Mouse (Mus musculus): Measurements from ENCODE around the gene Wfdc13. TPM values are rescaled to one million over a fixed set of nuclear protein-coding genes. Genes with fewer than 3 reads are reported as not detected.
A peak's percentile ranks its signal among the peaks of the same experiment; 100 is the strongest.
"Not testable (repeated sequence)": the region's sequence is repeated elsewhere in the genome, so short reads cannot be mapped to it uniquely, and the experiment has no call there.

Gene Wfdc13
- polyA plus RNA-seq, 1 experiment from 2014 or later = not detected

DNA sequence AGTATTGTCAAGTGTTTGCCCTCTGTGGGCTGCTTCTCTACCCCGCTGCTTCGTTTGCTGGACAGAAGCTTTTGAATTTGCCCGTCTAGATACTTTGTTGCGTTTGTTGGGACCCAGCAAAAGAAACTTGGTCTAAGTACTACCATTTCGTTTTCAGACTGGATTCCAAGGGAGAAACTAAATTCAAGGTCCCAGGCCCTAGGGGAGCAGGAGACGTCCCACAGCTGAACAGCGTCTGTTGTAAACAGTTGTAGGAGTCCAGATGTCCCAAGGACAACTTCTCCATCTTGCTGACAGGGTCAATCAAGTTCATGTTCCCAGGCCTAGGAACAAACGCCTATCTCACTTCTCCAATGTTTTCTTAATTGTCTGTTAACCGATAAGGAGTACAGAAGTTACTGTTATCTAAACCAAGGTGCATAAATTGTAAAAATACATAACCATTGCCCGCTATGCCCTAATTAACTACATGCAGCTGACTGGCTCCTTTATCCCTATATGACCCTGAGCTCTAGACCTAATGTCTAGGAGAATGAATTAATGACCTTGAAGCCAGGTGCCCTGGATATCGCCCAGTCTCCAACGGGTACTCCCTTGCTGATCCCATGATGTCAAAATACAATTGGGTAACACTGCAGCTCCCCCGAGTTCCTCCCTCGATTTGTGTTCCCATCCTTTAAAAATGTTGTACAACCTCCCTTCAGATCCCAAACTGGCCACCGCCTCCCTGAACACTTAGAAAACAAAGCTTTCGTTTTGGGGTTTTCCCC is 7.8 kb upstream of the Wfdc13 start:
- ATAC-seq (ENCODE audit: low FRiP score, low read depth) = no peak
- Histone ChIP-seq H3K4me3 (no peak overlapping the region), H3K27ac (replicated peaks) (no peak overlapping the region), H3K9ac (no peak overlapping the region), H3K4me2 (no peak overlapping the region), H3K36me3 (no peaks in the 10 kb centered on the region), H3K4me1 (replicated peaks) (peaks cover 9% of the 10 kb centered on the region), H3K27me3 (no peaks in the 10 kb centered on the region), H3K9me3 (no peaks in the 10 kb centered on the region)
- 89% methylated on average over 16 of the region's 16 CpGs for WGBS

DNA sequence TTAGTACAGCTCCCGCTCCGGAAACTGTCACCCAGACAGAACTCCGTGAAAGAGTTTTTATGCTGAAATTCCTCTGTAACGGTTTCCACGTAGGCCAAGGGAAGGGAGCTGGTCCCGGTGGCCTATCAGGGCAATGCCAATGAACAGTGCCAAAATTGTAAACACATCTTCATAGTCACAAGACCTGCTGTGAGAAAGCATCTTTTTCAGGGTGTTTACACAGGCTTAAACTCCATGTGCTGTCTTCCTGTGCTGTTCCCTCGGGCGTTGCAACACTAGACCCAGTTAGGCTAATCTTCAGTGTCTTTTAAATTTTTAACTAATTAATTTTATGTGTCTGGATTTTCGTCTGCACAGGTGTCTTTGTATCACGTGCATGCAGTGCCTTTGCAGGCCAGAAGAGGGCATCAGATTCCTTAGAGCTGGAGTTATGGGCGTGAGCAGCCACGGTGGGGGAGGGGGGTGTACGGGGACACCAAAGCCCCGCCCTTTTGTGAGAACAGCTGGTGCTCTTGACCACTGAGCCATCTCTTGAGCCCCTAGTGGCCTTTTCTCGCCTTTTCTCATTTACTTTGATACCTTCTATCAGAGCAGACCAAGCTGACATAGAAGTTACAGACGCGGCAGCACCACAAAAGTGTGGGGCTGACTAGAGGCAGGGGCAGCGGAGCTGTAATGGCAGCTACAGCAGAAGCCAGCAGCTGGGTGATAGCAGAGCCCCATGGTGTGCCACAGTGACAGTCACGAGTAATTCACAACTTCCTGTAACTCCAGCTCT is 5.9 kb upstream of the Wfdc13 start:
- Histone ChIP-seq H3K9me3 (no peaks in the 10 kb centered on the region), H3K4me1 (replicated peaks) (peaks cover 9% of the 10 kb centered on the region), H3K4me3 (peak overlapping the region; percentile 33), H3K27me3 (no peaks in the 10 kb centered on the region), H3K9ac (no peak overlapping the region), H3K36me3 (no peaks in the 10 kb centered on the region), H3K27ac (replicated peaks) (no peak overlapping the region), H3K4me2 (peak overlapping the region; percentile 50)
- ATAC-seq (ENCODE audit: low FRiP score, low read depth) = peak; percentile 71
- WGBS = 24% methylated on average over 19 of the region's 19 CpGs

DNA sequence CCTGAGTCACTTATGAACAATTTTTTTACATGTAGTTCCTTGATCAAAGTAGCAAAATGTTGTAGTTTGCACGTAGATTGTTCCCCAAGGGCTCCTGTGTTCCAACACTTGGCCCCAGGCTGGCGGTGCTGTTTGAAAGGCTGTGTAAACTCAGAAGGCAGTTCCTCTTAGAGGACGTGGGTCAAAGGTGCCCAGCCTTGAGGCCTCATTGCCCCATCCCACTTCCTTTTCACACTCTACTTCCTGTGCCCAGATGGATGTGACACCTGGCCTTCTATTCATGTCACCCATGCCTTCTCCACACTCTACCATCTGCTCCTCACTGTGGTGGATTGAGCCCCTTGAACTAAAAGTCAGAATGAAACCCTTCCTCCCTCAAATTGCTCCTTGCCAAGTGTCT is 5.0 kb upstream of the Wfdc13 start:
- no peak overlapping the region for H3K4me2 ChIP-seq
- H3K4me3 ChIP-seq = no peak overlapping the region
- H3K27ac ChIP-seq (replicated peaks) = no peak overlapping the region
- H3K4me1 ChIP-seq (replicated peaks) = peaks cover 9% of the 10 kb centered on the region
- WGBS = 57% methylated on average over 3 of the region's 3 CpGs
- H3K36me3 ChIP-seq = no peaks in the 10 kb centered on the region
- no peaks in the 10 kb centered on the region for H3K9me3 ChIP-seq
- no peak for ATAC-seq (ENCODE audit: low FRiP score, low read depth)
- H3K9ac ChIP-seq = no peak overlapping the region
- no peaks in the 10 kb centered on the region for H3K27me3 ChIP-seq

DNA sequence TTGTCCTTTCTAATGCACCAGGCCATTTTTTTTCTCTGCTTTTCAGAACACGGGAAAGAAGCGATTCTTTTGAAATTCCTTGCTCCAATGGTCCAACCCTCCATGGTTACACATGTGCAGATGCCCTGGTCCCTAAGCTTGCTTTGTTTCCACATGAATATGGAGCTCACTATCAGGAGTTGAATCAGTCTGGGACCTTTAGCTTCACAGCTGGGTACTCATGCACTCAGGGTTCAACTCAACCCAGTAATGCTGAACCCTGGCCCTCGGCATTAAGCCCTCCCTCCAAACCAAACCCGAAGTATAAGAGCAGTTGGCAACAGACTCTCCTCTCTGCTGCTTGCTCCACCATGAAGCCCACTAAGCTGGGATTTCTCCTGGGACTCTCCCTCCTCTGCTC is 13.3 kb downstream of the Wfdc13 start, which contains the start of gene Spint4:
TSS of gene Spint4 (plus strand) at position 301 of the 400 bp plus-strand sequence.
- no peak for ATAC-seq (ENCODE audit: low FRiP score, low read depth)
- H3K36me3 ChIP-seq = no peaks in the 10 kb centered on the region
- WGBS = 70% methylated on average over 4 of the region's 4 CpGs
- H3K4me2 ChIP-seq = no peak within 1 kb of the TSS
- H3K9ac ChIP-seq = no peak within 1 kb of the TSS
- H3K27me3 ChIP-seq = no peaks in the 10 kb centered on the region
- no peaks in the 10 kb centered on the region for H3K4me1 ChIP-seq (replicated peaks)
- no peak within 1 kb of the TSS for H3K27ac ChIP-seq (replicated peaks)
- H3K4me3 ChIP-seq = no peak within 1 kb of the TSS
- H3K9me3 ChIP-seq = no peaks in the 10 kb centered on the region

DNA sequence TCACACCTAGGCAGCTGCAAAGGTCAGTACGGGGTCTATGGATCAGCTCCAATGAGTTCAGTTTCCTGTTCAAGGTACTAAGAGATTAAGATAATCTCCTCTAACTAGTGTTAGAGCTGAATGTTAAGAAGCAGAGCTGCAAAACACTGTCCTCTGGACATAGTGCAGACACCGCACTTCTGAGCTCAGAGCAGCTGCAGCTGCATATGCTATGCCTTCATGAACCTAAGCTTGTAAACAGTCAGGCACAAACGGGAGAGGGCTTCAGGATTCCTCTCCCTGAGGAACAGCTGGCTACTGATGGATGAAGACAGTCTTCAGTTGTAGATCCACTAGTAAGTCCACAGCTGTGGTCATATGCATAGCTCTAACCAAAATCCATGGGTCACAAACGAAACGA is 16.1 kb downstream of the Wfdc13 start:
- H3K4me3 ChIP-seq = no peak overlapping the region
- H3K27ac ChIP-seq (replicated peaks) = no peak overlapping the region
- ATAC-seq (ENCODE audit: low FRiP score, low read depth) = no peak
- H3K9me3 ChIP-seq = no peaks in the 10 kb centered on the region
- no peaks in the 10 kb centered on the region for H3K36me3 ChIP-seq
- H3K4me1 ChIP-seq (replicated peaks) = no peaks in the 10 kb centered on the region
- H3K4me2 ChIP-seq = no peak overlapping the region
- no peaks in the 10 kb centered on the region for H3K27me3 ChIP-seq
- no peak overlapping the region for H3K9ac ChIP-seq
- 85% methylated on average over 5 of the region's 5 CpGs for WGBS

DNA sequence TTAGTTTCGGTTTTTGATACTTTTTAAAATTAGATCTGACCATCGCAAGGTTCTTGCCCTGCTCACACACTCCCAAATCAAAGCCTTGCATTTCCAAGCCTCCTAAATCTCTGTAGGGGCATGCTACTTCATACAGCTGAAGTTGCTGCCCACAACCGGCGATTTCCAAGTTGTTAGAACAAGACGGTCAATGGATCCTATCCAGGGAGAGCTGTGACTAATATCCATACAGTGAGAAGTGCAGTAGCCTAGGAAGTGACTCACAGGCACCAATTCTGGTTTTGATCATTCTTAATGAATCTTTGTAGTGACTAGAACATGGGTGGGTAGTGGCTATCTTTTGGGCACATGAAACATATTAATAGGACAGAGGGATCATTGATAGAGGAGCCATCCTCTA is 16.9 kb downstream of the Wfdc13 start:
- Histone ChIP-seq H3K4me1 (replicated peaks) (no peaks in the 10 kb centered on the region), H3K4me2 (no peak overlapping the region), H3K4me3 (no peak overlapping the region), H3K27ac (replicated peaks) (no peak overlapping the region), H3K9me3 (no peaks in the 10 kb centered on the region), H3K27me3 (no peaks in the 10 kb centered on the region), H3K9ac (no peak overlapping the region), H3K36me3 (no peaks in the 10 kb centered on the region)
- 92% methylated on average over 5 of the region's 5 CpGs for WGBS
- ATAC-seq (ENCODE audit: low FRiP score, low read depth) = no peak

DNA sequence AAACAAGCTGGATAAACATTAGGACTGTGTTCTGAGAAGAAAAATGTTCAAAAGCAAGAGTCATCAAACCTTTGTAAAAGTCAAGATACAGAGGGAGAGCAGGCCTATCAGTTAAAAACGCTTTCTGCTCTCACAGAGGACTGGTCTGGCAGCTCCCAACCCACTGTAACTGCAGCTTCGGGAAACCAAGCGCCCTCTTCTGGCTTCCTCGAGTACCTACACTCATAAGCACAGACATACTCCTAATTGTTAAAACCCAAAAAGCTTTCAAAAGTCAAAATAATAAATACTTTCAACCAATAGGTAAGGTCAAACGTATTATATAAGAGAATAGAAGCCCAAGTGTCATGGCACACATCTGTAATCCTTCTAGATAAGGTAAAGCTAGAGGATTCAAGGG is 19.3 kb downstream of the Wfdc13 start:
- Histone ChIP-seq H3K9ac (no peak overlapping the region), H3K4me2 (no peak overlapping the region), H3K27me3 (no peaks in the 10 kb centered on the region), H3K9me3 (no peaks in the 10 kb centered on the region), H3K36me3 (no peaks in the 10 kb centered on the region), H3K4me1 (replicated peaks) (no peaks in the 10 kb centered on the region), H3K4me3 (no peak overlapping the region), H3K27ac (replicated peaks) (no peak overlapping the region)
- no peak for ATAC-seq (ENCODE audit: low FRiP score, low read depth)
- 82% methylated on average over 5 of the region's 5 CpGs for WGBS

DNA sequence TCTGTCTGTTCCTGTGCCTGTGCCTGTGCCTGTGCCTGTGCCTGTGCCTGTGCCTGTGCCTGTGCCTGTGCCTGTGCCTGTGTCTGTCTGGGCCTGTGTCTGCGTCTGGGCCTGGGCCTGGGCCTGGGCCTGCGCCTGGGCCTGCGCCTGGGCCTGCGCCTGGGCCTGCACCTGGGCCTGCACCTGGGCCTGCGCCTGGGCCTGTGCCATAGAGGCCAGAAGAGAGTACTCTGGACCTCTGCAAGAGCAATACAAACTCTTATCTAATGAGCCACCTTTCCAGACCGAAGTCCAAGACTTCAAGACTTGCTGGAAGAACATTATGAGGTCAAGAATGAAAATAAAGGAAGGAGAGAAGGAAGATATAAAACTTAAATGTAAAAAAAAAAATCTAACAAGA is 20.4 kb downstream of the Wfdc13 start:
- ATAC-seq (ENCODE audit: low FRiP score, low read depth) = no peak
- H3K9me3 ChIP-seq = no peaks in the 10 kb centered on the region
- H3K27ac ChIP-seq (replicated peaks) = no peak overlapping the region
- no peaks in the 10 kb centered on the region for H3K36me3 ChIP-seq
- WGBS = 92% methylated on average over 6 of the region's 6 CpGs
- no peaks in the 10 kb centered on the region for H3K4me1 ChIP-seq (replicated peaks)
- no peak overlapping the region for H3K9ac ChIP-seq
- no peak overlapping the region for H3K4me3 ChIP-seq
- no peaks in the 10 kb centered on the region for H3K27me3 ChIP-seq
- H3K4me2 ChIP-seq = no peak overlapping the region

DNA sequence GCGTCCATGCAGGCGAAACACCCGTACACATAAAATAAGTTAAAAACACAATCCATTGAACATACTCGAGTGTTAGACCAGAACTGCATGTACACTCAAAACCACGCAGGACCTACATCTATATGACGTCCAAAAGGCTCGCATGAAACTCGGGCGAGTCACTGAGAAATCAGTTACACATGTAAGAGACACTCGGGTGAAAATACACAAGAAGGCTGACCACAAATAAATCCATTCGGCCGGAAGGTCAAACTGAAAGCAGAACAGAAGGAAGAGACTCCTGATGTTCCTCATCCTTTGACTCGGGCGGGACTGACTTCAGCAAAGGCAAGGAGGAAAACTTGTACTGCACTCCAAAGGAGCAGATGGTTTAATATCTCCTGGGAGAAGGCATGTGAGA is 21.1 kb downstream of the Wfdc13 start:
- Histone ChIP-seq H3K36me3 (no peaks in the 10 kb centered on the region), H3K9me3 (no peaks in the 10 kb centered on the region), H3K27ac (replicated peaks) (no peak overlapping the region), H3K4me1 (replicated peaks) (no peaks in the 10 kb centered on the region), H3K4me3 (no peak overlapping the region), H3K4me2 (no peak overlapping the region), H3K9ac (no peak overlapping the region), H3K27me3 (no peaks in the 10 kb centered on the region)
- no peak for ATAC-seq (ENCODE audit: low FRiP score, low read depth)
- 92% methylated on average over 14 of the region's 14 CpGs for WGBS

DNA sequence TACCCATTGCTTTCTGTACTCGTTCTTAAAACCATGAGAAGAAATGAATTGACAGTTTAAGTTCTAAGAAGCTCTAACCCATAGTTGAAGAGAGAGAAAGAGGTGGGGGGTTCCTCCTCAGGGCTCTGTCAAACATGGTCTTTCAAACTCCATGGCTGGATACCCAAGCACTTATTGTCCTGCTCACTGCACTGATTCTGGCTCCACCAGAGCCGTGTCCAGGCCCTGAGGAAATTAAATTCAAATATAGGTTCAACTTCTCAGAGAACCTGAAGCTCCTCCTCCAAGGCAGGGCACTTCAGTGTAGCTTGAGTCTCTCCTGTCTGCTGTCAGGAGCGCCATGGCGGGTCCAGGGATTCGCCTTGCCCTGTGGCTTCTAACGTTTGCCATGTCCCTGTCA is 30.1 kb downstream of the Wfdc13 start, which contains the start of gene Spint5:
TSS of gene Spint5 (plus strand) at position 301 of the 400 bp plus-strand sequence.
- no peaks in the 10 kb centered on the region for H3K36me3 ChIP-seq
- WGBS = 79% methylated on average over 6 of the region's 6 CpGs
- no peaks in the 10 kb centered on the region for H3K27me3 ChIP-seq
- H3K4me3 ChIP-seq = no peak within 1 kb of the TSS
- no peaks in the 10 kb centered on the region for H3K4me1 ChIP-seq (replicated peaks)
- no peak within 1 kb of the TSS for H3K4me2 ChIP-seq
- no peak within 1 kb of the TSS for H3K27ac ChIP-seq (replicated peaks)
- no peak within 1 kb of the TSS for H3K9ac ChIP-seq
- no peak for ATAC-seq (ENCODE audit: low FRiP score, low read depth)
- no peaks in the 10 kb centered on the region for H3K9me3 ChIP-seq

DNA sequence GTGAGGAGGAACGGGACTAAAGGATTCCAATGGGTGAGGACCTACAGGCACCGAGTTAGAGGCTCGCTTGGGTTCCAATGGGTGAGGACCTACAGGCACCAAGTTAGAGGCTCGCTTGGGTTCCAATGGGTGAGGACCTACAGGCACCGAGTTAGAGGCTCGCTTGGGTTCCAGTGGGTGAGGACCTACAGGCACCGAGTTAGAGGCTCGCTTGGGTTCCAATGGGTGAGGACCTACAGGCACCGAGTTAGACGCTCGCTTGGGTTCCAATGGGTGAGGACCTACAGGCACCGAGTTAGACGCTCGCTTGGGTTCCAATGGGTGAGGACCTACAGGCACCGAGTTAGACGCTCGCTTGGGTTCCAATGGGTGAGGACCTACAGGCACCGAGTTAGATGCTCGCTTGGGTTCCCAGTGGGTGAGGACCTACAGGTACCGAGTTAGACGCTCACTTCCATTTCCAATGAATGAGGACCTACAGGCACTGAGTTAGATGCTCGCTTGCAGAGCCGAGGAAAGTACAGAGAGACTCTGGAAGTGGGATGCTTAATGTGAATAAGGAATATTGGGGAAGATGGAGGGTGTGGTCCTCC is 31.4 kb downstream of the Wfdc13 start:
- ATAC-seq (ENCODE audit: low FRiP score, low read depth); H3K9me3 ChIP-seq; H3K9ac ChIP-seq; H3K4me2 ChIP-seq; H3K27me3 ChIP-seq; H3K4me3 ChIP-seq; H3K27ac ChIP-seq (replicated peaks); H3K36me3 ChIP-seq; H3K4me1 ChIP-seq (replicated peaks): not testable (repeated sequence)
- WGBS = 94% methylated on average over 23 of the region's 23 CpGs

DNA sequence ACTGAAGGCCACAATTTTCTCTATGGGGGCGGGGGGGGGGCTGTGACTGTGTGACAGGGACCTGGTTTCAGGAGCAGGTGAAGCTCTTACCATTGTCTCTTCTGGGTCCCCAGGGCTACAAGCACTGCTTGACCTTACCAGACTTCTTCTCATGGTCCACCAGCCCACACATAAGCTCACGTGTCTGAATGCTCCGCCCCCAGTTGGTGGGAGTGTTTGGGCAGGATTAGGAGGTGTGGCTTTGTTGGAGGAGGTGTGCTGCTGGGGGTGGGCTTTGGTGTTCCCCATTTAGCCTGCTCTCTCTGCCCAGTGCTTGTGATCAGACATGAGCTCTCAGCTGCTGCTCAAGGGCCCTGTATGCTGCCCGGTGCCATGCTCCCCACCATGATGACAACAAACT is 38.4 kb downstream of the Wfdc13 start:
- ATAC-seq (ENCODE audit: low FRiP score, low read depth) = no peak
- Histone ChIP-seq H3K36me3 (no peaks in the 10 kb centered on the region), H3K27ac (replicated peaks) (no peak overlapping the region), H3K27me3 (no peaks in the 10 kb centered on the region), H3K4me3 (no peak overlapping the region), H3K9me3 (no peaks in the 10 kb centered on the region), H3K4me2 (no peak overlapping the region), H3K9ac (no peak overlapping the region), H3K4me1 (replicated peaks) (no peaks in the 10 kb centered on the region)
- 66% methylated on average over 4 of the region's 4 CpGs for WGBS

All from hindbrain, embryonic 15.5 days (tissue).